Mouse (Mus musculus) megakaryocyte, embryonic 14.5 days (primary cell): ENCODE data around the gene Stap2.

Experiments
- FLI1 ChIP-seq: IDR thresholded peaks from 2 replicates; pipeline ENCODE4 v1.6.1; 2012; ENCODE audit warnings: low read length, inconsistent platforms, mixed read lengths
- GATA1 ChIP-seq: IDR thresholded peaks from 3 replicates; pipeline ENCODE4 v1.6.1; 2012; ENCODE audit warnings: mixed read lengths, low read length, inconsistent platforms, borderline replicate concordance

DNA sequence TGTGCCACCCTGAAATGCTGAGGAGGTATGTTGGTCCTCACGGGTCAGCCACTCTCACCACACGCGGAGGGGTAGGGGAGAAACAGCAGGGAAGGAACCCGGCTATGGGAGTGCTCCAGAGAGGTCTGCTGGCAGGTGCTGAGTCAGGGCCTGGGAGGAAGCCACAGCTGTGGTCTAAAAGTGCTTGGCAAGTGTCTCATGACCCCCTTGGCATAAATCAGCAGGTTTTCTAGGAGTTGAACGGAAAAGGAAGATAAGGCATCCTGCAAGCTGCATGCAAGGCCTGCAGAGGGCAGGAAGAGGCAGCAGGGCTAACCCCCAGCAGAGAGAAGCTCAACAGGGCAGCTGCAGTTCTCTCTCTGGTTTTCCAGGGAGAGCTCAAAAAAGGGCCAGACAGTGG, 25.5 kb upstream of the Stap2 start:
- TF ChIP-seq GATA1: no peak; the same call in 2 of the 3 replicates
- TF ChIP-seq FLI1: no peak
